Mouse (Mus musculus): ENCODE measurements around the gene Nup210. TPM values are rescaled to one million over a fixed set of nuclear protein-coding genes. Genes with fewer than 3 reads are reported as not detected.
"Not testable (repeated sequence)": the region's sequence is repeated elsewhere in the genome, so short reads cannot be mapped to it uniquely, and the experiment has no call there.

Gene Nup210
- polyA plus RNA-seq, 1 experiment from 2014 or later, result 12.5 TPM

DNA sequence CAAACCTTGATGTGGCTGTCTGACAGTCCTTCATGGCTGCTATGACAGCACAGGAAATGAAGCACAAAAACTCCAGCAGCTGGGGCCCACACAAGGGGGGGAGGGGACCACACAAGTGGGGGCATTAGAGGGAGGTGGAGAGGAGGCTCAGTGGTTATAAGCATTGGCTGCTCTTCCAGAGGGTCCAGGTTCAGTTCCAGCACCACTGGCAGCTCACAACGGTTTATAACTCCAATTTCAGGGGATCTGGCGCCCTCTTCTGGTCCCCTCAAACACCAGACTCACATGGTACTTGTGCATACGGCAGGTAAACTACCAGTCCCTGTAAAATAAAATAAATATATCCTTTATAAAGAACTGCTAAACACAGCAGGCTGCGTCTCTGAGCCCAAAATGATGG lies 12.4 kb upstream of the Nup210 start:
- Histone ChIP-seq H3K4me1 (replicated peaks) (0 out of 2 replicates have a peak, but pooled peaks cover 5% of the 10 kb centered on the region), H3K36me3 (no peaks in the 10 kb centered on the region), H3K9ac (no peak overlapping the region), H3K9me3 (no peaks in the 10 kb centered on the region), H3K27me3 (no peaks in the 10 kb centered on the region), H3K4me2 (no peak overlapping the region), H3K4me3 (no peak overlapping the region), H3K27ac (replicated peaks) (no peak overlapping the region)
- ATAC-seq (ENCODE audit: low read depth), result no peak
- 49% methylated on average over 4 of the region's 4 CpGs for WGBS

DNA sequence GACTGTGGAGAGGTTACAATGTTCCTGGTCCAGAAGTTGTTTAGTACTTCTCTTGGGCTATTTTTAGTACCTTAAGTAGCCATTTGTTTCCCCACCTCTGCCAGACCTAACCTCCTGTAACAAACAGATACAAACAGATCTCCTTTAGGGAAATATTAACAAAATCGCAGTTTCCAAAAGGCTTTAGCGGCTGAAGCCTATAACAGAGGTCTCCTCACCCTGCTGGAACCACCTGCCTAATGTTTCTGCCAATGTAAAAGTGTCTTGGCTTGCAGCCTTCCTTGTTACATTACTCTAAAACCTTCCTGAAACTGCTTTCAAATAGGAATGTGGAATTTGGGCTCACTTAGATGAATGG lies 8.6 kb upstream of the Nup210 start:
- Histone ChIP-seq H3K9me3 (0 out of 2 replicates have a peak, but pooled peaks cover 6% of the 10 kb centered on the region), H3K4me2 (no peak overlapping the region), H3K27me3 (no peaks in the 10 kb centered on the region), H3K36me3 (no peaks in the 10 kb centered on the region), H3K4me3 (no peak overlapping the region), H3K4me1 (replicated peaks) (0 out of 2 replicates have a peak, but pooled peaks cover 5% of the 10 kb centered on the region), H3K9ac (no peak overlapping the region), H3K27ac (replicated peaks) (no peak overlapping the region)
- WGBS, result 92% methylated on average over 2 of the region's 2 CpGs
- no peak for ATAC-seq (ENCODE audit: low read depth)

- WGBS, result 55% methylated on average over 7 of the region's 7 CpGs
- no peak overlapping the region for H3K27ac ChIP-seq (replicated peaks)
- no peak overlapping the region for H3K9ac ChIP-seq
- no peak overlapping the region for H3K4me3 ChIP-seq
- no peak for ATAC-seq (ENCODE audit: low read depth)
- H3K9me3 ChIP-seq, result 0 out of 2 replicates have a peak, but pooled peaks cover 6% of the 10 kb centered on the region
- 0 out of 2 replicates have a peak, but pooled peaks cover 5% of the 10 kb centered on the region for H3K4me1 ChIP-seq (replicated peaks)
- no peaks in the 10 kb centered on the region for H3K36me3 ChIP-seq
- no peaks in the 10 kb centered on the region for H3K27me3 ChIP-seq
- no peak overlapping the region for H3K4me2 ChIP-seq
Observed at GRCm38 (mm10) chr6:91124286-91125227, 7.9 kb upstream of the Nup210 start.

GRCm38 (mm10) chr6:91123453-91123852 lies 6.8 kb upstream of the Nup210 start:
- 0 out of 2 replicates have a peak, but pooled peaks cover 6% of the 10 kb centered on the region for H3K9me3 ChIP-seq
- H3K4me2 ChIP-seq, result no peak overlapping the region
- H3K27me3 ChIP-seq, result no peaks in the 10 kb centered on the region
- no peak for ATAC-seq (ENCODE audit: low read depth)
- H3K9ac ChIP-seq, result no peak overlapping the region
- H3K36me3 ChIP-seq, result no peaks in the 10 kb centered on the region
- H3K4me1 ChIP-seq (replicated peaks), result 0 out of 2 replicates have a peak, but pooled peaks cover 5% of the 10 kb centered on the region
- no peak overlapping the region for H3K4me3 ChIP-seq
- 89% methylated on average over 3 of the region's 3 CpGs for WGBS
- no peak overlapping the region for H3K27ac ChIP-seq (replicated peaks)

GRCm38 (mm10) chr6:91121089-91121488 lies 4.5 kb upstream of the Nup210 start:
- H3K9ac ChIP-seq; H3K27ac ChIP-seq (replicated peaks); H3K4me2 ChIP-seq; ATAC-seq (ENCODE audit: low read depth); H3K9me3 ChIP-seq; H3K36me3 ChIP-seq; H3K4me3 ChIP-seq; H3K27me3 ChIP-seq: not testable (repeated sequence)
- peaks cover 19% of the 10 kb centered on the region for H3K4me1 ChIP-seq (replicated peaks)
- WGBS, result 91% methylated on average over 7 of the region's 7 CpGs

DNA sequence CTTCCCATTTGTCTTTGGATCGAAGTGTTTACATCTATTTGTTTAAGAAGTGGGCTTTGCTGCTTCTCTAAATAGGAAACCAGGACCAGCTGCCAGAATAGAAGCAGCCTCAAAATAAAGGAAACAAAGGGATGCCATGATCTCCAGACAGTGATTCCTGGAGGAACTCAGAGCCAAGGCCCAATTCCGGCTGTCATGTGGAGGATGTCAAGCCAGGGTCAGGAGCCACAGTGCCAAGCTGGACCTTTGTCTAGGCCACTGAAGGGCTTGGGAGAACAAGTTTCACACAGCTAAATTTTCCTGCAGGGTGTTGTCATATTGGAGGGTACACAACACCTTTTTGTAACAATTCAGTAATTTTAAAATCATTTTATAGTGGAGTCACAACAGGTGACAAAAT lies 3.6 kb upstream of the Nup210 start:
- no peak overlapping the region for H3K4me3 ChIP-seq
- H3K4me1 ChIP-seq (replicated peaks), result peaks cover 28% of the 10 kb centered on the region
- H3K9ac ChIP-seq, result no peak overlapping the region
- no peak overlapping the region for H3K4me2 ChIP-seq
- no peaks in the 10 kb centered on the region for H3K36me3 ChIP-seq
- H3K27me3 ChIP-seq, result no peaks in the 10 kb centered on the region
- ATAC-seq (ENCODE audit: low read depth), result no peak
- WGBS, result 82% methylated on average over 2 of the region's 2 CpGs
- H3K27ac ChIP-seq (replicated peaks), result no peak overlapping the region
- 0 out of 2 replicates have a peak, but pooled peaks cover 6% of the 10 kb centered on the region for H3K9me3 ChIP-seq

DNA sequence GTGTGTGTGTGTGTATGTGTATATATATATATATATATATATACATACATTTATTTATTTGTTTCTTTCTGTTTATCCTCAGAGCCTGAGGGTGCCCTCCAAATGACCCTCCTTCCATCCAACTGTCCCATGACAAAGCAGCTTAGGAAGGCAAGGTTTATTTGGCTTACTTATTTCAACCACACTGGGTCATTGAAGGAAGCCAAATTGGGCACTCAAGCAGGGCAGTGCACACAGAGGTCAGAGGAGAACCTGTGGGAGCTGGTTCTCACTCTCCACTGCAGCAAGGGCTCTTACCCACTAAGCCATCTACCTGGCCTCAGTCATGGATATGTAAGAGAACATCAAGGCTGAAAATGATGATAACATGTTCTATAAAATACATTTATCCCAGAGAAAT lies 1.9 kb upstream of the Nup210 start:
- 0 out of 2 replicates have a peak, but pooled peaks cover 6% of the 10 kb centered on the region for H3K9me3 ChIP-seq
- no peak overlapping the region for H3K4me3 ChIP-seq
- H3K27ac ChIP-seq (replicated peaks), result no peak overlapping the region
- H3K36me3 ChIP-seq, result no peaks in the 10 kb centered on the region
- no peak for ATAC-seq (ENCODE audit: low read depth)
- H3K4me1 ChIP-seq (replicated peaks), result peaks cover 35% of the 10 kb centered on the region
- H3K4me2 ChIP-seq, result no peak overlapping the region
- no peaks in the 10 kb centered on the region for H3K27me3 ChIP-seq
- no peak overlapping the region for H3K9ac ChIP-seq

DNA sequence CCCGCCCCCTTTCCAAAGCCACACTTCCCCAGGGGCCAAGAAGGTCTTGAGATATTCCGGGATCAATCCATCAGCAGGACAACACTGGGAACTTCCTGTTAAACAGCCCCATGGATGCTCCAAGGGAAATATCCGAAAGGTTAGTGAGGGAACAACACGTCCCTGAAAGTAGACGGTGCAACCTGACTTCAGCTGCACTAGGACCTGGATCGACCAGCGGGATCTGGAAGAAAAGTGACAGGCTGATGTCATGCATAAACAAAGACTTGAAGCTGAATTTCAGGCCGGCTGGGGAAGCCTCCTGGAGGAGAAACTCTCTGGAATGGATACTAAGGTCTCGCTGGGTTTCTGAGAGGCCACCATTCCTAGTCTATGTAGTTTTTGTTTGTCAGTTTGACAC lies 520 bp upstream of the Nup210 start:
- peak overlapping the region; percentile 83 for H3K9ac ChIP-seq
- peak overlapping the region; percentile 65 for H3K4me3 ChIP-seq
- peak; percentile 37 for ATAC-seq (ENCODE audit: low read depth)
- peak overlapping the region; percentile 90 for H3K27ac ChIP-seq (replicated peaks)
- peaks cover 35% of the 10 kb centered on the region for H3K4me1 ChIP-seq (replicated peaks)
- H3K27me3 ChIP-seq, result no peaks in the 10 kb centered on the region
- peak overlapping the region; percentile 85 for H3K4me2 ChIP-seq
- H3K36me3 ChIP-seq, result no peaks in the 10 kb centered on the region
- 4% methylated on average over 9 of the region's 9 CpGs for WGBS
- H3K9me3 ChIP-seq, result 0 out of 2 replicates have a peak, but pooled peaks cover 6% of the 10 kb centered on the region

DNA sequence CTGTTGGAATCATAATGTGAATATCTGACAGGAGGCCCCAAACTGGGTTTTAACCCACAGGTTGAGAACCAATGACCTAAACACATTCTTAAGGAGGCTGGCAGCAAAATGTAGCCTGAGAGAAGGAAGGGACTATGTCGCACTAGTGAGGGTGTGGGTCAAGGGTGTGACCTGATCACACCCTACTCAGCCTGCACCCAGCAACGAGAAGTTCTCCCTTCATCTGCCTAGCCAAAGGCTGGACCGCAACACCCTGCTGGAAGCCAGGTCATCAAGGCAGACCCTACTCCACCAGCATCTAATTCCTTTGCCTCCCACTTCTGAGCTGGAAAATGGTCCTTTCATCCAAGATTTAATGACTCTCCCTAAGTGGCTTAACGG lies 776 bp downstream of the Nup210 start:
- H3K27ac ChIP-seq (replicated peaks), result peak overlapping the region; percentile 90
- peak; percentile 3; the same call in 1 of the 2 replicates for ATAC-seq (ENCODE audit: low read depth)
- H3K4me1 ChIP-seq (replicated peaks), result peaks cover 35% of the 10 kb centered on the region
- no peaks in the 10 kb centered on the region for H3K27me3 ChIP-seq
- no peaks in the 10 kb centered on the region for H3K9me3 ChIP-seq
- 12% methylated on average over 4 of the region's 4 CpGs for whole genome bisulfite sequencing
- no peaks in the 10 kb centered on the region for H3K36me3 ChIP-seq
- H3K9ac ChIP-seq, result peak overlapping the region; percentile 83
- peak overlapping the region; percentile 65 for H3K4me3 ChIP-seq
- H3K4me2 ChIP-seq, result peak overlapping the region; percentile 85

GRCm38 (mm10) chr6:91115158-91115557 lies 1.5 kb downstream of the Nup210 start:
- peaks cover 35% of the 10 kb centered on the region for H3K4me1 ChIP-seq (replicated peaks)
- no peaks in the 10 kb centered on the region for H3K36me3 ChIP-seq
- H3K27ac ChIP-seq (replicated peaks), result no peak overlapping the region
- H3K4me3 ChIP-seq, result no peak overlapping the region
- no peak overlapping the region for H3K9ac ChIP-seq
- H3K27me3 ChIP-seq, result no peaks in the 10 kb centered on the region
- WGBS, result 8% methylated on average over 1 of the region's 1 CpGs
- H3K4me2 ChIP-seq, result peak overlapping the region; percentile 85
- ATAC-seq (ENCODE audit: low read depth), result no peak
- H3K9me3 ChIP-seq, result no peaks in the 10 kb centered on the region

DNA sequence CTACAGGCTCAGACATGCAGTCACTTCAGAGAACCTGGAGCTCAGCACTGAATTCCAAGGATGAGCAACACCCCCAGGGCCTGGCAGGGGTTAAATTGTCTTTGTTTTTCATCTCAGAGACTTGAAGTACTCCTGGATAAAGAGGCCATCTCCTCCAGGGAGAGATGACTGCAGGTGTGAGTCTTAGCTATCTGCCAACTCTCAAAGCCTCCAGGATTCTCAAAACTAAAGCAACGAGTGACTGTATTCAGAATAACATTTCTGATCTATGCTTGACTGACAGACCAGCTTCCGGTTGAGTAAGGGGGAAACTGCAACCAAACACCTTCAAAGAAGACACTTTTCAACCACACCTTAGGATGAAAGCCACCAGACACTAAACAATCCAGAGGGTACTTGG lies 1.9 kb downstream of the Nup210 start:
- no peak for ATAC-seq (ENCODE audit: low read depth)
- Histone ChIP-seq H3K9me3 (no peaks in the 10 kb centered on the region), H3K27ac (replicated peaks) (no peak overlapping the region; the same call in 1 of the 2 replicates), H3K4me3 (no peak overlapping the region), H3K36me3 (no peaks in the 10 kb centered on the region), H3K27me3 (no peaks in the 10 kb centered on the region), H3K4me2 (peak overlapping the region; percentile 85; the same call in 1 of the 2 replicates), H3K9ac (peak overlapping the region; percentile 47; the same call in 1 of the 2 replicates), H3K4me1 (replicated peaks) (peaks cover 35% of the 10 kb centered on the region)
- WGBS, result 48% methylated on average over 2 of the region's 2 CpGs

- Histone ChIP-seq H3K4me2 (no peak overlapping the region), H3K27me3 (no peaks in the 10 kb centered on the region), H3K4me3 (no peak overlapping the region), H3K9me3 (no peaks in the 10 kb centered on the region), H3K36me3 (no peaks in the 10 kb centered on the region), H3K9ac (no peak overlapping the region), H3K27ac (replicated peaks) (no peak overlapping the region), H3K4me1 (replicated peaks) (peaks cover 22% of the 10 kb centered on the region)
- 98% methylated on average over 3 of the region's 3 CpGs for WGBS
- no peak for ATAC-seq (ENCODE audit: low read depth)
Observed at GRCm38 (mm10) chr6:91111954-91112252, 4.7 kb downstream of the Nup210 start.
